Mouse (Mus musculus): ENCODE measurements at regions not wholly inside any gene's neighbourhood (a gene's known extent, or its start where the extent isn't known, plus 50 kb on each side); places are given as distances from the start of the nearest gene placed in this dataset.
A peak's percentile ranks its signal among the peaks of the same experiment; 100 is the strongest.
"Not testable (repeated sequence)": the region's sequence is repeated elsewhere in the genome, so short reads cannot be mapped to it uniquely, and the experiment has no call there.

DNA sequence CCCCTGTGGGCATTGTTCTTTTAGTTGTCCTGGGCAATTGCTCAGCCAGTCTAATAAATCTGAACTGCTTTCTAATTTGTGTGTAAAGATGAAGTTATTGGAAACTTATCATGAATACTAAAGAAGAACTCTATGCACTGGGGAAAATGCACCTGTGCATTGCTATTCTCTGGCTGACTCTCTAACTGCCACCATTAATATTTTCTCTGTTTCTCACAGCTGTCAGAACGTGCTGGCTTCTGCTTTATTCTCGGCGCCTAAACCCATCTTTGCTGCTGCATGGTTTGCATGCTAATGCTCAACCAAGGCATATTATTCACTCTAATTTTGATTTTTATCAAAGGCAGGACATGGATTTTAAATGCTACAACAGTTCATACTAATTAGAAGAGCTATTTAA is 128.9 kb upstream of the Gm527 start:
- WGBS = 82% methylated on average over 3 of the region's 3 CpGs
- DNase-seq (ENCODE audit: low read depth, low spot score) = no peak

DNA sequence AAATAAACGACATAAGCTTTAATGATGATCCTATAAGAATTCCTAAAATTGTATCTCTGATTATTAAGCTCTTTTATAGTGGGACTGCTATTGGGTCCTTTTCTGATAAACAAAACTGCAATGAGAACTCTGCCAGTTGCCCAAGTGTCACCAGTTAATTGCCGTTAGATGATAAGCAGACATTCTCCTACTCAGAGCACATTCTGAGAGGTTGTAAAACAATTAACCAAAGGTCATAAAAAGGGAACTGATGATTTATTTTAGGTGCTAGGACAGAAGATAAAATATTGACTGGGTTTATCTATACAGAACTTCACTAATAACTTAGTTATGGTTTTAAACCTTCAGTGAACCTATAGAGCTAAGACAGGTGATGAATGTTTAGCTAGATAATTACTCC is 109.2 kb upstream of the Gm527 start:
- 11% methylated on average over 2 of the region's 2 CpGs for WGBS
- DNase-seq (ENCODE audit: low read depth, low spot score) = not testable (repeated sequence)

DNA sequence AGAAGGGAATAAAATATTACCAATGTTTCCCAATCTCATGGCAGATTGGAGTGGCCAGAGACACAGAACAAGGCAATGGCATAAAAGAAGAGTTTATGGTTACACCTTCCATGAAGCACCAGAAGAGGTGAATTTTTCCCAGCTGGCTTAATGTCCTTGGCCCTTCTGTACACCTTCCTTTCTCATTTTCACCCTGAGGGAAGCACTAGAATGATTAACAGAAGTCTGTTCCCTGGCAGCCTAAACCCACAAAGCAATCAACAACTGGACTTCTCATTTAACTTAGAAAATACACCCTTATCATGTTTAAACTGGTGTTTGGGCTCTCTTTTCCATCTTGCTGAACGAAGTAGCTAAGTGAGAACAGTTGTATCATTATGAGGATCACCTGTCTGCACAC is 107.6 kb upstream of the Gm527 start:
- 32% methylated on average over 1 of the region's 1 CpGs for WGBS
- no peak for DNase-seq (ENCODE audit: low read depth, low spot score)

DNA sequence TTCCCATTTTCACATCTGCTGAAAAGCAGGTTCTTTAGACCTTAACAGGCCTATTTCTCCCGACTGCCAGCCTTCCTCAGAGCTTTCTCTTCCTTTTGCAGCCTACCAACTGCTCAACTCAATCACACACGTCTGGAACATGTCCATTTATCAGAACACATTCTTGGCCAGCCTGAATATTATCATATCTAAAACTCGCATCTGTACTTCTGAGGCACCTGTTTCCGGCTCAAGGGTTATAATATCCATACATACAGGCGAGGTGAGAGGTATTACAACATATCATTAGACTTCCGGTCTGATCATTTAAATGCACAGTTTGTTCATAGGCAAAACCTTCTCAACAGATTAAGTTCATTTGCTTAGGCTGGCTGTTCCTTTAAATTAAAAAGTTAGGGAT is 101.8 kb upstream of the Gm527 start:
- DNase-seq (ENCODE audit: low read depth, low spot score) = no peak
- 67% methylated on average over 6 of the region's 6 CpGs for WGBS

DNA sequence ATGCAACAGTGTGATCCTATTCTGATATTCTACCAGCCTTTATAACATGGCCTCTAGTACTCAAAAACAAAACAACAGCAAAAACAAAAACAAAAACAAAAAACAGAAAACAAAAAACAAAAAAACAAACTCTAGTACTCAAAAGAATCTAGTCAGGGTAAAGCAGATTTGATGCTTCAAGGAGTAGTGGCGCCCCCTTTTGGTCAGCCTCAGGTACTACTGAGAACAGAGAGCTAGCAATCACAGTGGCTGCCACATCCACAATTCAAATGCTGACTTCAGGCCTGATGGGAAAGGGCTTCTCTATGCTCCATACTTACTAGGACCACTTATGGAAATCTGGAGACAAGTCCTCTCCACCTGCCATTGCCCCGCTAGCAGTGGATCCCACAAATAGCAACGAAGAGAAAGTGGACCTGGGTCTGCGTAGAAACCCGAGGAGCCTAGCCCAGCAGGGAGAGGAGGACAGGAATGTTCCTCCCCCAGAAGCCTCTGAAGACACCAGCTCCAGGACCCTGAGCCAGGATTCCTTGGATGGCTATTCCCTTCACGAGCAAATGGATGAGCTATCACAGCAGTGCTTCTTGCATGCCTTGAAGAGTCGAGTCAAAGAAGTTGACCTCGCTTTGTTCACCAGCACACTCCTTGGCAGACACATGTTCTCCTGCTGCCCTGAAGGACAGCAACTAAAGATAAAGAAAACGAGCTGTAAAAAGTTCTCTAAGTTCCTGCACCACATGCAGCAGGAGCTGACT is 100.5 kb upstream of the Gm527 start:
- DNase-seq (ENCODE audit: low read depth, low spot score) = peak; percentile 4
- 62% methylated on average over 9 of the region's 9 CpGs for WGBS

DNA sequence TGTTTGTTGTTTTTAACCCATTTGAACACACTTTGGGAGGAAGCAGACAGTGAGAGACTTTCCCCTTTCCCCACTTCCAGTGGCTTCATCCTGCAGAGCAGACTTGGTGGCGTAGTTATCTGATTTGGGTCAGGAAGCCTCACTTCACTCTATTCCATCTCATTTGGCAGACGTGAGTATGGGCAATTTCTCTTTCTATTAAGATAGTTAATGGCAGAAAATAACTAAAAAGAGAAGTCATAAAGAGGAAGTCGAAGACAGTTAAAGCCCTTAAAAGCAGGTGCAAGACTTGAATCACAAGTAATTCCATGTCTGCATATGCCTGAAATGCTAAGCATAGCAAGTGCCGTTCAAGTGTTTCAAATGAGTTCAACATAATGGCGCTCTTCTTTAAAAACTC is 97.0 kb upstream of the Gm527 start:
- no peak for DNase-seq (ENCODE audit: low read depth, low spot score)
- 78% methylated on average over 5 of the region's 5 CpGs for WGBS

DNA sequence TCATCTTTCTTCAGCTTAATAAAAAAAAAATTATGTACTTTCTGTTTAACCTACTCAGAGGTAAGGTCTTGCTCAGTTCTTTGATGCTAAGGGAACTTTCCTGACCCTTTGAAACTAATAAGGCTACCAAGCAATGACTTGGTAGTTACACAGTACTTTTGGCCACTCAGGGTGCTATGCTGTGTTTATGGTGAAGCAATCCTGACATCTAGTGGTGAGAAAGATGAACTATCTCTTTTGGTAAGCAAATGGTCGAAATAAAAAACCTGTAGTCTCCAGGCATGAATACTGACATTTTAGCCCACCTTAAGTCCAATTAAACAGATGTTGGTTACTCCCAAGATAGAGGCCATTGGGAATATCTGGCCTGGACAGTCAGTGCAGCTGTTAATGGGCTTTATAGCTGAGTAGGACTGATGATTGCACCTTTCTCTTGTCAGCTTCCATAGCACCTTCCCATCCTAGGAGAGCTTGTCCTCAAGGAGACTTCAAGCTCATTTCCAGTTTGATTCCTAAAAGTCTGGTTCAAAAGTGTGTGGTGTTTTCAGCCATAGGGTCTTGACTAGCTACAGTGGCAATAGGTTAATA is 88.0 kb upstream of the Gm527 start:
- 7% methylated on average over 1 of the region's 1 CpGs for WGBS
- peak; percentile 13 for DNase-seq (ENCODE audit: low read depth, low spot score)

DNA sequence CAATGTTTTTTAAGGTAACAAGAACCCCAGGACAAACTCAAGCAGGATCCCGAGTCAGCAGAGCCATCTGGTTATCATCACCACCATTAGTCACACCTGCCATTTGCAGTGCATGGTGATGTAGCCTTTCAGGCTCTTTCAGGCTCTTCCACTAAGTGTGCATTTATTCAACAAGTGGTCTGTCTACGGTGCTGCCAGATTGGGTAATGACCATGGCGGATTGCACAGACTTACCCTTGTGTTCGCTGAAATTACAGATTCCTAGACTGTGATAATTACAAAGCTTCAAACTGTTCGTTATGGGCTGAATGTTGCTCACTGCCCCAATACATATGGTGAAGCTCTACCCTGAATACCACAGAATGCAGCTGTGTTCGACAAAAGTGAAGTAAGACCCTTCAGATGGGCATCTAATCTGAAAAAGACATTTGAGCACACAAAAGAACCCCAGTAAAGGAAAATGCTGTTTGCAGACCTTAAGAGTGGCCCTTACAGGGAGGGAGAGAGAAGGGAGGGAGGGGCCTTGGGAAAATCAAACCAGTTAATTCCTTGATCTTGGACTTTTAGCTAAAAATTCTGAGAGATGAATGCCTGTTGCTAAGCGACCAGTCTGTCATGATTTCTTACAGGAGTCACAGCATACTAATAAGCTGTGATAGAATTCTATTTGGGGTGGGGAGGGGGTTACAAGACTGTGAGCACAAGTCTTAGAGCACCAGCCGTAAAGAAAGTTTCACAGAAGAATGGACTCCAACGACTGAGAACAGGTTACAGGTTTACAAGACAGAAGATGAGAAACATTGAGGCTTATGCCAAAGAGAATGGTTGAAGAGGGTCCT is 85.2 kb upstream of the Gm527 start:
- no peak for DNase-seq (ENCODE audit: low read depth, low spot score)
- 61% methylated on average over 9 of the region's 9 CpGs for WGBS

DNA sequence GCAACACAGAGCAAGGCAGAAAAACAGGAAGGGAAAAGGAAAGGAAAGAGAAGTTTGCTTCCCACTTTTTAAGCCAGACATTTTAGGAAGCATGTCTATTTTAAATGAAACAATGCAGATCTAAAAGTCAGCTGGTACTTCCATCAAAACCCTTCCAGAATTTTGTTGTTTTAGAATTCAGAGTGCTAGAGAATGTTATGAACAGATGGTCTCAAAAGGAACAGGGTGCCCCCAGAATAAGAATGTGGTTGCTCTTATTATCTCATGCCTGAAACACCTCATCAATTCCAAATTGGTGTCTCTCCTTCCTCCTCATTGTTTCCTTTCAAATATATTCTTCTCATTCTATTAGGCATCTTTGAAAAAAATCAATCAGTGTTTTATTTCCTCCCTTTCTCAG is 60.0 kb upstream of the Gm527 start:
- DNase-seq (ENCODE audit: low read depth, low spot score) = no peak
